Mouse (Mus musculus) cerebellum, postnatal 4 days (tissue): ENCODE results near the gene Olfr391-ps.

ENCODE experiments used
- DNase-seq, 2 experiments: peaks; one replicate each; pipeline ENCODE4 v3.0.0; 2022; ENCODE audit warnings: low spot score in 2 of 2, mixed read lengths in 1 of 2

Olfr391-ps gene

DNA sequence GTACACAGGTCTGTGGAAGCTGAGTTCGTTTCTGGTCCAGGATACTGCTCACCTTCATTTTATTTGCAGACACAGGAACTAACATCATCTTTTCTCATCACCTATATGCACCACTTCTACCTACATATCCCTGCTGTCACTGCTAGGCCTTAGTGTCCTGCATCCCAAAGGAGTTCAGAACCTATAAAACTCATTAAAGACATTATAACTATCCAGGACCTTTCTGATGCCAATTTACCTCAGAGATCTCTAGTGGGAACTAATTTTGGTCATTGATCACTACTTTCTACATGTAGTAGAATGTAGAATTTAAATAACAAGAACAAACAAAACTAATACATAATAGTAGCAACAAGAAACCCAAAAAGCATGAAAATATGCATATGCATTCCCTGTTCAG, at the start of gene Olfr391-ps:
Gene Olfr391-ps, minus strand, starts transcription at position 101 of the 400 bp plus-strand sequence.
- DNase-seq, result no peak

DNA sequence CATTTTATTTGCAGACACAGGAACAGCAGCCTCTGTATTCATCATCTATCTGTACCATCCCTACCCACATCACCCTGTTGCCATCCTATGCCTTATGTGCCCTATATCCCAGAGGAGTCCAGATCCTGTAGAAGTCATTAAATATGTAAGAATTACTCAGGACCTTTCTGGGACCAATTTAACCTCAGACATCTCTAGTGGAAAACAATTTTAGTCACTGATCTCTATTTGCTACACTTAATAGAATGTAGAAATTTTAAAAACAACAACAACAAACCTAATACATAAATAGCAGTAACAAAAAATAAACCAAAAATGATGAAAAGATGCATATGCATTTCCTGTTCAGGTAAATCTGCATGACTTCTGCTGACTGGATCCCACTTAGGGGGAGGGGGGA, 48.5 kb upstream of the Olfr391-ps start, which contains the start of gene Olfr393:
Gene Olfr393, minus strand, starts transcription at position 101 of the 400 bp plus-strand sequence.
- no peak for DNase-seq

DNA sequence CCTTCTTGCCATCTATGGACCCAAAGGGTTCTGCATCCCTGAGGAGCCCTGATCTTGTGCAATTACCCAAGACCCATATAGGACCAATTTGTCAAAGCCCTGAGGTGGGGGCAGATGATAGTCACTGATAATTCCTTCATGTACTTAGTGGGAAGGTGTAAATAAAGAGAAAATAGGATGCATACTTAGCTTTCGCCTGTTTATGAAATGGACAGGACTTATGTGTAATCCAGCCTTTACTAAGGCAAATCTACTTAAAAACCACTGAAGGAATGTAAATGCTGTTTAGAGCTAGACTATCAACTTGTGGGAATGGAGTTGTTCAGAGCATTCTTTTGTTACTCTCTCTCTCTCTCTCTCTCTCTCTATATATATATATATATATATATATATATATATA, 14.1 kb upstream of the Olfr391-ps start, which contains the start of gene Olfr392:
Gene Olfr392, minus strand, starts transcription at position 101 of the 400 bp plus-strand sequence.
- DNase-seq, result no peak

- no peak for DNase-seq
These were observed 20.2 kb downstream of the Olfr391-ps start, which contains the start of gene Olfr390 for GRCm38 (mm10) chr11:73782664-73783063. Gene Olfr390 (plus strand): TSS chr11:73782964.

- DNase-seq, result no peak
These were observed 22.2 kb downstream of the Olfr391-ps start, which contains the start of gene Olfr389 for GRCm38 (mm10) chr11:73780613-73781012. Gene Olfr389 (minus strand): TSS chr11:73780713.

DNA sequence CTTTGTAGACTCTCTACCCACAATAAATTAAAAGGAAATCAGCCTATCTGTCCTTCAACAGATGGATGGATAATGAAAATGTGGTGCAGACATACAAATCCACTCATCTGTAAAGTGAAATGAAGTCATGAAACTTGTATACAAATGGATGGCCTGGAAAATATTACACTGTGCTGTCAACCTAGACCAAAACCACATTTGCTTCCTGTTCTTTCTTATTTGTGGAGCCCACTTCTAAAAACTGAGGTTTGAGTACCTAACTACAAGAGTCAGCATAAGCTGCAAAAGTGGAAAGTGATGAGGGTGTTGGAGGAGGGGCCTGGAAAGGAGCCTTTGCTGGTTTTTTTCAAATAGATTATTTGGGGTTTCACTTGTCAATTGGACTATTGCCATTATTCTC, 43.7 kb downstream of the Olfr391-ps start:
- no peak for DNase-seq
